Mouse (Mus musculus): ENCODE results near the gene Hint3. TPM values are rescaled to one million over a fixed set of nuclear protein-coding genes. Genes with fewer than 3 reads are reported as not detected.

Gene Hint3
- polyA plus RNA-seq, 1 experiment from 2014 or later, result 21.3 TPM

GRCm38 (mm10) chr10:30577670-30578280 lies 51.7 kb downstream of the Hint3 start:
- no peaks in the 10 kb centered on the region for H3K9me3 ChIP-seq
- H3K4me2 ChIP-seq, result no peak overlapping the region
- H3K36me3 ChIP-seq, result peaks cover 6% of the 10 kb centered on the region; the same call in 1 of the 2 replicates
- WGBS, result 93% methylated on average over 5 of the region's 5 CpGs
- H3K4me3 ChIP-seq, result no peak overlapping the region
- no peaks in the 10 kb centered on the region for H3K27me3 ChIP-seq
- H3K9ac ChIP-seq, result no peak overlapping the region
- no peak for ATAC-seq (ENCODE audit: insufficient number of reproducible peaks, low FRiP score, low TSS enrichment, low read depth)
- no peak overlapping the region for H3K27ac ChIP-seq
- no peaks in the 10 kb centered on the region for H3K4me1 ChIP-seq

DNA sequence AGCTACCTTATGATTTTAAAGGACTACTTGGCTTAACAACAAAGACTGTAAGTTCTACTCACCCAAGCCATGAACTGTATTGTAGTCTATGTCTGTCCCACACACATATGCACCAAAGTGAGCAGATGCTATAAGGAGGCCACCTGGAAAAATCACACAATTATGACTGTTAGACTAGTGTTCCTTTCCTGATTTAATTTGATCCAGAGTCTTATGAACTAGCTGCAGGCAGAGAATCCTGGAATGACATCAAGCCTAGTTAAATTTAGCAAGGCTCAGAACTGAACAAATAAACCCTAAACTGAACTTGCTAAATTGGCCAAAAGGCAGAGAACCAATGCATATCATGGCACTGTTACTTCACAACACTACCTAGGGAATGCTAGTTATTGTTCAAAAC lies 63.1 kb downstream of the Hint3 start:
- H3K9ac ChIP-seq, result no peak overlapping the region
- no peak overlapping the region for H3K4me3 ChIP-seq
- no peaks in the 10 kb centered on the region for H3K9me3 ChIP-seq
- no peaks in the 10 kb centered on the region for H3K4me1 ChIP-seq
- no peak overlapping the region for H3K27ac ChIP-seq
- ATAC-seq (ENCODE audit: insufficient number of reproducible peaks, low FRiP score, low TSS enrichment, low read depth), result no peak
- peaks cover 28% of the 10 kb centered on the region for H3K36me3 ChIP-seq
- no peak overlapping the region for H3K4me2 ChIP-seq
- no peaks in the 10 kb centered on the region for H3K27me3 ChIP-seq

DNA sequence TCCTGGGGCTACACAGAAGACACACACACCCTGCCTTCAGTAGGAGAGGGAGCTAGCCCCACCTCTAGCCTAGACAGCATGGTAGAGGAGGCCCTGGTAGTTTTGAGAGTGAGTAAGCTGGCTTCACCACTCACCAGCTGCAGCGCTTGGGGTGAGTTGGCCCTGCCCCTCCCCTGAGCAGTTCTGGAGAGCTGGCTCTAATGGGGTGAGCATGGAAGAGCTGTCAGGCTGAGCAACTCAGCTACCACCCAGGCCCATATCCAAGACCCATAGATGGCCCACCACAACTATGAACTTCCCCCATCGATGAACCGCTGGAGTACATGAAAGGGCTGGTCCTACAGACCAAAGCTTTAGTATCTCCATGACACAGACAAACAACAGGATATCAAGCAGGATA lies 64.8 kb downstream of the Hint3 start:
- Histone ChIP-seq H3K36me3 (peaks cover 35% of the 10 kb centered on the region), H3K9ac (no peak overlapping the region), H3K27me3 (no peaks in the 10 kb centered on the region), H3K9me3 (no peaks in the 10 kb centered on the region), H3K27ac (no peak overlapping the region), H3K4me3 (no peak overlapping the region), H3K4me2 (no peak overlapping the region), H3K4me1 (no peaks in the 10 kb centered on the region)
- WGBS, result 92% methylated on average over 3 of the region's 3 CpGs
- no peak for ATAC-seq (ENCODE audit: insufficient number of reproducible peaks, low FRiP score, low TSS enrichment, low read depth)

Other genes with a start within 250 kb of the Hint3 start
- 22.7 and 23.4 TPM in 2 replicates for gene Trmt11, start 28.9 kb downstream of the Hint3 start, polyA plus RNA-seq (2015; fragmentation: Nextera tagmentation; extraction: Ambion mirVana)
- gene Ncoa7, start 173.7 kb upstream of the Hint3 start, polyA plus RNA-seq (2015; fragmentation: Nextera tagmentation; extraction: Ambion mirVana), result 6.4 and 6.9 TPM in 2 replicates
- gene Hey2, start 213.2 kb upstream of the Hint3 start, polyA plus RNA-seq (2015; fragmentation: Nextera tagmentation; extraction: Ambion mirVana), result 3.3 and 3.8 TPM in 2 replicates

All from limb, embryonic 15.5 days (tissue).